Mouse (Mus musculus): ENCODE measurements around the gene Cul9.
A peak's percentile ranks its signal among the peaks of the same experiment; 100 is the strongest.

Gene Cul9

GRCm38 (mm10) chr17:46553469-46553868 is 7.3 kb upstream of the Cul9 start:
- DNase-seq (ENCODE audit: low read depth) = no peak

- DNase-seq (ENCODE audit: low read depth) = peak; percentile 64
Observed at GRCm38 (mm10) chr17:46552841-46553423, 6.7 kb upstream of the Cul9 start.

- no peak for DNase-seq (ENCODE audit: low read depth)
Observed at GRCm38 (mm10) chr17:46552151-46552550, 6.0 kb upstream of the Cul9 start.

GRCm38 (mm10) chr17:46551369-46551768 is 5.2 kb upstream of the Cul9 start:
- no peak for DNase-seq (ENCODE audit: low read depth)

- DNase-seq (ENCODE audit: low read depth) = no peak
Observed at GRCm38 (mm10) chr17:46550904-46551303, 4.7 kb upstream of the Cul9 start.

GRCm38 (mm10) chr17:46549642-46550041 is 3.5 kb upstream of the Cul9 start:
- DNase-seq (ENCODE audit: low read depth) = no peak

GRCm38 (mm10) chr17:46549193-46549592 is 3.0 kb upstream of the Cul9 start:
- peak; percentile 66 for DNase-seq (ENCODE audit: low read depth)

GRCm38 (mm10) chr17:46548741-46549140 is 2.6 kb upstream of the Cul9 start:
- DNase-seq (ENCODE audit: low read depth) = no peak

GRCm38 (mm10) chr17:46547923-46548322 is 1.7 kb upstream of the Cul9 start:
- DNase-seq (ENCODE audit: low read depth) = no peak

GRCm38 (mm10) chr17:46546995-46547394 is 807 bp upstream of the Cul9 start:
- DNase-seq (ENCODE audit: low read depth) = no peak

GRCm38 (mm10) chr17:46546591-46546990 is 403 bp upstream of the Cul9 start:
- DNase-seq (ENCODE audit: low read depth) = no peak

GRCm38 (mm10) chr17:46543661-46544060 is 2.5 kb downstream of the Cul9 start:
- DNase-seq (ENCODE audit: low read depth) = no peak

- peak; percentile 80 for DNase-seq (ENCODE audit: low read depth)
Observed at GRCm38 (mm10) chr17:46525579-46526307, 20.4 kb downstream of the Cul9 start.

GRCm38 (mm10) chr17:46525065-46525464 is 21.1 kb downstream of the Cul9 start:
- no peak for DNase-seq (ENCODE audit: low read depth)

GRCm38 (mm10) chr17:46521963-46522668 is 24.1 kb downstream of the Cul9 start:
- DNase-seq (ENCODE audit: low read depth) = no peak

GRCm38 (mm10) chr17:46521174-46521573 is 25.0 kb downstream of the Cul9 start:
- DNase-seq (ENCODE audit: low read depth) = no peak

- no peak for DNase-seq (ENCODE audit: low read depth)
Observed at GRCm38 (mm10) chr17:46520385-46520979, 25.7 kb downstream of the Cul9 start.

GRCm38 (mm10) chr17:46519971-46520370 is 26.2 kb downstream of the Cul9 start:
- no peak for DNase-seq (ENCODE audit: low read depth)

GRCm38 (mm10) chr17:46513329-46513728 is 32.9 kb downstream of the Cul9 start:
- DNase-seq (ENCODE audit: low read depth) = no peak

GRCm38 (mm10) chr17:46511059-46511710 is 35.0 kb downstream of the Cul9 start:
- no peak for DNase-seq (ENCODE audit: low read depth)

- DNase-seq (ENCODE audit: low read depth) = no peak
Observed at GRCm38 (mm10) chr17:46505617-46506016, 40.6 kb downstream of the Cul9 start.

All from naive thymus-derived CD4-positive, alpha-beta T cell, adult 2 months (primary cell).